Mouse (Mus musculus) heart, embryonic 15.5 days (tissue): ENCODE measurements around the gene Abca3. TPM values are rescaled to one million over a fixed set of nuclear protein-coding genes. Genes with fewer than 3 reads are reported as not detected.

ENCODE experiments used
- ATAC-seq: fragments of 200-750 bp; cut with Nextera tagmentation; replicated peaks from 2 replicates; pipeline ENCODE4 v1.8.0; 2017; ENCODE audit warnings: low read depth, moderate TSS enrichment; ENCODE audit not compliant: insufficient number of reproducible peaks, insufficient read depth, low FRiP score
- H3K27ac ChIP-seq: fragments of 300-500 bp; sonication (generic); 2 replicates; pipeline ENCODE4 v1.5.1; 2015; ENCODE audit warnings: mild to moderate bottlenecking, inconsistent platforms
- H3K27me3 ChIP-seq: fragments of 300-500 bp; sonication (generic); 2 replicates; pipeline ENCODE4 v1.6.1; 2015; ENCODE audit warnings: inconsistent platforms
- H3K36me3 ChIP-seq: fragments of 300-500 bp; sonication (generic); 2 replicates; pipeline ENCODE4 v1.6.1; 2015; ENCODE audit warnings: mild to moderate bottlenecking, inconsistent platforms
- H3K4me1 ChIP-seq: fragments of 300-500 bp; sonication (generic); replicated peaks from 2 replicates; pipeline ENCODE4 v1.6.1; 2015; ENCODE audit warnings: inconsistent platforms
- H3K4me2 ChIP-seq: fragments of 300-500 bp; sonication (generic); 2 replicates; pipeline ENCODE4 v1.6.1; 2015; ENCODE audit warnings: inconsistent platforms, mild to moderate bottlenecking, moderate library complexity
- H3K4me3 ChIP-seq: fragments of 300-500 bp; sonication (generic); 2 replicates; pipeline ENCODE4 v1.5.1; 2015; ENCODE audit warnings: mild to moderate bottlenecking, inconsistent platforms
- H3K9ac ChIP-seq: fragments of 300-500 bp; sonication (generic); 2 replicates; pipeline ENCODE4 v1.6.1; 2015; ENCODE audit warnings: mild to moderate bottlenecking, inconsistent platforms
- H3K9me3 ChIP-seq: fragments of 300-500 bp; sonication (generic); replicated peaks from 2 replicates; pipeline ENCODE4 v1.6.1; 2016; ENCODE audit warnings: inconsistent platforms
- WGBS: fragments of 180-500 bp; shearing (Covaris S2); methylation state at CpG from one replicate; pipeline ENCODE4 v1.1.7; 2015; ENCODE audit warnings: mixed read lengths; 5-methylcytosine and 5-hydroxymethylcytosine counted together
- polyA plus RNA-seq: library from polyadenylated mRNA; unstranded; fragments of >200 nt; fragmentation: Nextera tagmentation; extraction: Ambion mirVana; gene quantifications from 2 replicates; pipeline ENCODE4 v1.2.1, GENCODE M21; 2015

Abca3 gene
- polyA plus RNA-seq, 1 experiment from 2014 or later = 6.0 TPM

DNA sequence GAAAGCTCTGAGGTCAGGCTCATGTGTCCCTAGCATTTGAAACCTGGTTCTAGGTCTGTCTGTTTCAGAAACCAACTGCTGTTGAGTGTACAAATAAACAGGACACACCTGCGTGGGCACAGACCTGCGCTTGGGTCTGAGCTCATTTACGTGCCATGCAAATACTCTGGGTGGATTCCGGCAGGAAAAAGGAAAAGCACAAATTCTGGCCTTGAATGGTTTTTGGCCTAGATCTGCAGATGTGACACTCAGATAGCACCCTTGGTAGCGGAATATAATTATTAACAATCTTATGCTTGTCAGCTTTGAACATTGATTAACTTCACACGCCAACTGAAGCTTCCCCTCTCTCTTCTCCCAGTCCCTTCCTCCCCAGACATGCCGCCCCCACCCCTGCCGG, 3.5 kb downstream of the Abca3 start:
- Histone ChIP-seq H3K9me3 (no peaks in the 10 kb centered on the region), H3K36me3 (no peaks in the 10 kb centered on the region), H3K4me3 (no peak overlapping the region), H3K4me1 (peaks cover 16% of the 10 kb centered on the region), H3K4me2 (no peak overlapping the region), H3K27ac (no peak overlapping the region), H3K9ac (no peak overlapping the region), H3K27me3 (peaks cover 14% of the 10 kb centered on the region)
- WGBS = 81% methylated on average over 8 of the region's 8 CpGs
- no peak for ATAC-seq

DNA sequence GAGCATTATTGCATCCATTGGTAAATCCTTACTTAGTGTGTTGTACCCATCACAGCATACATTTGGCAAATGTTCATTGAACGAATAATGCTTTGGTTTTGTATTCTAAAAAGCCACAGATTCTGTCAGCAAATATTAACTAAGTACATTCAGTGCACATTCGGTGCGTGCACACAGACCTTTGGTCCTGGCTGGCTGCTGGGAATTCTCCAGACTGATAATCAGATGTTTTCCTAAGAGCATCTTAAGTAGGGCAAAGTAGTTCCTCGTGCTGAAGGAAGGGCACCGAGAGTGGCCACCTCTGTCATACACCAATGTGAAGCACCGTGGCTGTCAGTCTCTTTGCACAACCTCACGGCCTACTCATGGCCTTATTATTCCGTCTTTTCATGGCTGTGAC, 7.3 kb downstream of the Abca3 start:
- Histone ChIP-seq H3K36me3 (no peaks in the 10 kb centered on the region), H3K4me3 (no peak overlapping the region), H3K9ac (no peak overlapping the region), H3K4me2 (no peak overlapping the region), H3K4me1 (no peaks in the 10 kb centered on the region), H3K27me3 (no peaks in the 10 kb centered on the region), H3K27ac (no peak overlapping the region), H3K9me3 (no peaks in the 10 kb centered on the region)
- ATAC-seq = no peak
- 72% methylated on average over 8 of the region's 8 CpGs for WGBS

DNA sequence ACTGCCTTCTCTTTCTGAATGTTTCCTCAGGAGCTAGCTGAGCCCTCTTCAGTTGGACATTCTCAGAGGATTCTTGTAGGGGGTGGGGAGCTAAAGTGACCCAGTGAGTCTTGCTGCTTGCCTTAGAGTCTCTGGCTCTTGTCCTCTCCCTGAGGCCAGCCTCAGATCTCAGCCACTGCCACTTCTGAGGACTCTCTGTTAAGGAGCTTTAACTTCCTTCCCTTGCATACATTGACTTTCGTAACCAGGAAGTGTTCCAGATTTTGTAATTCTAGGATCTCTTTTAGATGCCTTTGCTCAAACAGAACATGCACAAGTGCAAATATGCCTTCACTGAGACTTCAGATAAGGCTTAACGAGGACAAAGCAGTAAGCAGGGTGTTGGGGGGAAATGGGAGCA, 8.2 kb downstream of the Abca3 start:
- H3K27ac ChIP-seq = no peak overlapping the region
- no peak overlapping the region for H3K4me3 ChIP-seq
- no peaks in the 10 kb centered on the region for H3K4me1 ChIP-seq
- WGBS = 57% methylated on average over 2 of the region's 2 CpGs
- no peaks in the 10 kb centered on the region for H3K27me3 ChIP-seq
- H3K9ac ChIP-seq = no peak overlapping the region
- no peak for ATAC-seq
- H3K9me3 ChIP-seq = no peaks in the 10 kb centered on the region
- H3K36me3 ChIP-seq = no peaks in the 10 kb centered on the region
- no peak overlapping the region for H3K4me2 ChIP-seq

DNA sequence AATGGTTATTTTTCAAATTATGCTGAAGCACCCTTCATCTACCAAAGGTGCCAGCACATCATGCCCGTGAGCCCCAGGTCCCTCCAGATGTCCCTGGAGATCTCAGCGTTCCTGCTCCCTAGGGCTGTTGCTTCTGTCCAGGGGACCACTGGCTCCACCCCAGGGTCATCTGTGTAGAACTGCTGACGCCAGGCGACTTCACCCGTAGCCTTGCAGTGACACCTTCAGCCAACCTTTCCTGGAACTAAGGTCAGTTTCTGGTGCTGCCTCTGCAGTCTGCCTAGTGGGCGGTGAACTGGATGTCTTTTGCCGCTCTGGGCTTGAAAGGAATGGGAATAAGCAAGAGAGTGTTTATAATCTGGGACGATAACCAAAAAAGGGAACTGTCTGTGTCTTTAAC, 9.1 kb downstream of the Abca3 start:
- Histone ChIP-seq H3K27me3 (no peaks in the 10 kb centered on the region), H3K36me3 (no peaks in the 10 kb centered on the region), H3K9me3 (no peaks in the 10 kb centered on the region), H3K4me3 (no peak overlapping the region), H3K27ac (no peak overlapping the region), H3K9ac (no peak overlapping the region), H3K4me1 (no peaks in the 10 kb centered on the region), H3K4me2 (no peak overlapping the region)
- 76% methylated on average over 8 of the region's 8 CpGs for WGBS
- ATAC-seq = no peak

DNA sequence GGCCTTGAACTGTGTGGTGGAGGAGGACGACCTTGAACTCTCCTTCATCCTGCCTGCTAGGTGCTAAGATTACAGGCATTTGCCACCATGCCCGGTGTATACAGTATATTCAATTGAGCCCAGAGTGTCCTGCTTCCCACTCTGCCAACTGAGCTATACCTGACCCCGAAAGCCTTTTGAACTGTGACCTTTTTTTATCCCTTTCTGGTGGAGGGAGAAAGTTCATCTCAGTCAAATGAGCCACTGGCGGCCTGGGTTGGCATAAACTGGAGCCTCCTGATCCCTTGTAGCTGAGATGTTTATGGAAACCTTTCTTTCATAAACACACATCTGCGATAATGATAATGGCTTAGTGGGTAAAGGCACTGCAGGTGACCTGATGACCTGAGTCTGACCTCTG, 9.5 kb downstream of the Abca3 start:
- H3K4me2 ChIP-seq = no peak overlapping the region
- H3K4me1 ChIP-seq = no peaks in the 10 kb centered on the region
- no peak overlapping the region for H3K4me3 ChIP-seq
- H3K9me3 ChIP-seq = no peaks in the 10 kb centered on the region
- H3K27me3 ChIP-seq = no peaks in the 10 kb centered on the region
- no peak for ATAC-seq
- no peaks in the 10 kb centered on the region for H3K36me3 ChIP-seq
- 78% methylated on average over 5 of the region's 5 CpGs for WGBS
- H3K27ac ChIP-seq = no peak overlapping the region
- no peak overlapping the region for H3K9ac ChIP-seq

DNA sequence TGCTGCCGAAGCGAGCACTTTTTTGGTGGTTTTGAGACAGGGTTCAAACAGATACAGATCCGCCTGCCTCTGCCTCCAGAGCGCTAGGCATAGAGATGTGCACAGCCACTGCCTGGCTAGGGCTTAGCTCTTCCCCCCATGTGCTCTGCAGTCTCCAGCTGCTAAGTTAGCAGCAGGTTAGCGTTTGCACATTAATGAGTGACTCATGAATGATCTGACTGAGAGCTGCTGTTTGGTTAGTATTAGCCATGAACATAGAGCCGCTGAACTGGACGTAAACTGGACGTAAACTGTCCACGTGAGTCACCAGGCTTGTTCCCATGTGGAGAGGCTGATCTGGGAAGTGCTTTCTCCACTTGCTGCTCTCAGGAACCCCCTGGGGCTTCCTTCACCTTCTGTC, 10.8 kb downstream of the Abca3 start:
- Histone ChIP-seq H3K36me3 (peaks cover 8% of the 10 kb centered on the region; the same call in 1 of the 2 replicates), H3K27ac (no peak overlapping the region), H3K4me1 (no peaks in the 10 kb centered on the region), H3K27me3 (no peaks in the 10 kb centered on the region), H3K9me3 (no peaks in the 10 kb centered on the region), H3K4me3 (no peak overlapping the region), H3K9ac (no peak overlapping the region), H3K4me2 (no peak overlapping the region)
- WGBS = 80% methylated on average over 9 of the region's 9 CpGs
- no peak for ATAC-seq

DNA sequence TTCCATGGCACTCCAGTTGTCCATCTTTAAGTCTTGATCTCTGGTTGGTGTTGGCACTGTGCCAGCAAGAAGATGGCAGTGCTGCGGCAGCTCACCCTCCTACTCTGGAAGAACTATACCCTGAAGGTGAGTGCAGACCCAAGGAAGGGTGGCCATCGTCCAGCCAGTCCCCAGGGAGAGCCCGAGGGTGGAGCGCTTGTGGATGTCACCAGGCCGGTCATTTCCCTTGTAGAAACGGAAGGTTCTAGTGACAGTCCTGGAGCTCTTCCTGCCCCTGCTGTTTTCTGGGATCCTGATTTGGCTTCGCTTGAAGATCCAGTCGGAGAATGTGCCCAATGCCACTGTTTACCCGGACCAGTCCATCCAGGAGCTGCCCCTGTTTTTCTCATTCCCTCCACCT, 12.7 kb downstream of the Abca3 start:
- Histone ChIP-seq H3K36me3 (peaks cover 10% of the 10 kb centered on the region; the same call in 1 of the 2 replicates), H3K9me3 (no peaks in the 10 kb centered on the region), H3K4me1 (no peaks in the 10 kb centered on the region), H3K27ac (no peak overlapping the region), H3K4me2 (no peak overlapping the region), H3K27me3 (no peaks in the 10 kb centered on the region), H3K9ac (no peak overlapping the region), H3K4me3 (no peak overlapping the region)
- WGBS = 86% methylated on average over 9 of the region's 9 CpGs
- ATAC-seq = no peak

DNA sequence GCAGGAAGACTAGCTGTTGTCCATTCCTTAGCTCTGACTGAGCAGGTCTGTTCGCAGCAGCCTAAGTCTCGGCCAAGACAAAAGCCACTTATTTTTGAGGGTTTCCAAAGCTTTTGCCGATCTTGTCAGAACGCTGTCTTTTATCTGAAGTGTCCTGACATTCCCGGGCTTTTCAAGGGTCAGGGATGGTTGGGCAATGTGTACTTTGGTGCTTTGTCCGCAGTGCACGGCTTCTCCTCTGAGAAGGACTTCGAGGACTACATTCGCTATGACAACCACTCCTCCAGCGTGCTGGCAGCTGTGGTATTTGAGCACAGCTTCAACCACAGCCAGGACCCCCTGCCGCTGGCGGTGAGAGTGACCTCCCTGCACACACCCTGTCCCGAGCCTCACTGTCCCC, 14.1 kb downstream of the Abca3 start:
- Histone ChIP-seq H3K4me2 (no peak overlapping the region), H3K4me3 (no peak overlapping the region), H3K36me3 (peaks cover 10% of the 10 kb centered on the region; the same call in 1 of the 2 replicates), H3K9ac (no peak overlapping the region), H3K27me3 (no peaks in the 10 kb centered on the region), H3K4me1 (no peaks in the 10 kb centered on the region), H3K27ac (no peak overlapping the region), H3K9me3 (no peaks in the 10 kb centered on the region)
- WGBS = 53% methylated on average over 13 of the region's 13 CpGs
- ATAC-seq = no peak

DNA sequence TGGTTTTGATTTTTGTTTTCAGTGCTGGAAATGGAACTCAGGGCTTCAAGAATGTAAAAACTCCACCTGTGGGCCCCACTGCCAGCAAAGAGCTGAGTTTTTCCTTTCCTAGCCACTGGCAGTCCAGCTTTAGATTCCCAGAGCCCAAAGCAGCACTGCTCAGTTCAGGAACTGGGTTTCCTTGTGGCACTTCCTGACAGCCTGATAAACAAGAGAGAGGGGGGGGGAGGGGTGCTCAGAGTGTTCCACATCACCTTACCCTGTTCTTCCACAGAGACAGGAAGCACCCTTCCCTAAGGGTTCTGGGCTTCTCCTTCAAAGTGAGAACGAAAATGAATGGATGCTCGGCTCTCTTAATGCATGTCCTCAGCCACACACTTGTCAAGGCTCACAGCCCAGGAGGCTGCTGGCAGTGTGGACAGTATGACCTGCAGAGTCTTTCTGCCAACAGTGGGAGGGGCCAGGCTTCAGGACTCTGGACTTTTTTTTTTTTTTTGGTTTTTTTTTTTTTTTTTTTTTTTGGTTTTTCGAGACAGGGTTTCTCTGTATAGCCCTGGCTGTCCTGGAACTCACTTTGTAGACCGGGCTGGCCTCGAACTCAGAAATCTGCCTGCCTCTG, 23.5 kb downstream of the Abca3 start:
- 61% methylated on average over 5 of the region's 5 CpGs for WGBS
- H3K9ac ChIP-seq = no peak overlapping the region
- no peak for ATAC-seq
- H3K4me2 ChIP-seq = no peak overlapping the region
- 0 out of 2 replicates have a peak, but pooled peaks cover 2% of the 10 kb centered on the region for H3K4me1 ChIP-seq
- no peaks in the 10 kb centered on the region for H3K9me3 ChIP-seq
- no peak overlapping the region for H3K27ac ChIP-seq
- H3K27me3 ChIP-seq = no peaks in the 10 kb centered on the region
- H3K36me3 ChIP-seq = peaks cover 11% of the 10 kb centered on the region
- no peak overlapping the region for H3K4me3 ChIP-seq

DNA sequence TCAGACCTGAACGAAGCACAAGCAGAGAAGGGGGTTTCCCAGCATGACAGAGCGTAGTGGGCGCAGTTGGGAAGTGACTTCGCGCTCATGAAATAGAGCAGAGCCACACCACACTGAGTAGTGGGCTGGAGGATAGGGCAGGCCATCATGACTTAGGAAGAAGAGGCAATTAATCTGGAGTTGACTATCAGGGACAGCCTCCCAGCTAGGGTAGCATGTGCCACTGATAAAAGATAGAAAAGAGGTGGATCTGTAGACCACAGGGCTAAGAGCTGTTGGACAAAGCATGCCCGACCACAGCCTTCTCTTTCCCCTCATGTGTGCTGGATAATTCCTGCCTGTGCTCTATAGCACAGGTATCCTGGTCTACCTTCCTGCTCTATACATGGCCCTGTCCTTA, 24.1 kb downstream of the Abca3 start:
- 81% methylated on average over 6 of the region's 6 CpGs for WGBS
- H3K9me3 ChIP-seq = no peaks in the 10 kb centered on the region
- no peak overlapping the region for H3K27ac ChIP-seq
- peaks cover 11% of the 10 kb centered on the region for H3K36me3 ChIP-seq
- H3K27me3 ChIP-seq = no peaks in the 10 kb centered on the region
- no peak overlapping the region for H3K4me3 ChIP-seq
- H3K4me2 ChIP-seq = no peak overlapping the region
- 0 out of 2 replicates have a peak, but pooled peaks cover 2% of the 10 kb centered on the region for H3K4me1 ChIP-seq
- no peak for ATAC-seq
- H3K9ac ChIP-seq = no peak overlapping the region

DNA sequence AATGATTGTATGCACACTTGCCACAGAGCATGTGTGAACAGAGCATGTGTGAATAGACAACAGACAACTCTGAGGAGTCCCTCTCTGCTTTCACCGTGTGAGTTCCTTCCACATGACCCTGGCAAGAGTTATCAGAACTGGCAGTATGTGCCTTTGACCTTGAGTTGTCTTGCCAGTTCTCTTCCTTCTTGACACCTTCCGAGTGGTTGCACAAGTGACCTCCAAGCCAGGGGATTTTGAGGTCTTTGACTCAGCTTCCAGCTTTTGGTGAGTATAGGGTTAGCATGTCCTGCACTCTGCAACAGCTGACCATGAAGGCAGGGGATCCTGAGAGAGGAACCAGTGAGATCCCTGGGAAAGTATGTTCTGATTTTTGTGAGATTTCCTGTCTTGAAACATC, 26.7 kb downstream of the Abca3 start:
- 68% methylated on average over 2 of the region's 2 CpGs for WGBS
- Histone ChIP-seq H3K27ac (no peak overlapping the region), H3K9me3 (no peaks in the 10 kb centered on the region), H3K36me3 (peaks cover 11% of the 10 kb centered on the region), H3K27me3 (no peaks in the 10 kb centered on the region), H3K9ac (no peak overlapping the region), H3K4me1 (0 out of 2 replicates have a peak, but pooled peaks cover 2% of the 10 kb centered on the region), H3K4me3 (no peak overlapping the region), H3K4me2 (no peak overlapping the region)
- ATAC-seq = no peak

DNA sequence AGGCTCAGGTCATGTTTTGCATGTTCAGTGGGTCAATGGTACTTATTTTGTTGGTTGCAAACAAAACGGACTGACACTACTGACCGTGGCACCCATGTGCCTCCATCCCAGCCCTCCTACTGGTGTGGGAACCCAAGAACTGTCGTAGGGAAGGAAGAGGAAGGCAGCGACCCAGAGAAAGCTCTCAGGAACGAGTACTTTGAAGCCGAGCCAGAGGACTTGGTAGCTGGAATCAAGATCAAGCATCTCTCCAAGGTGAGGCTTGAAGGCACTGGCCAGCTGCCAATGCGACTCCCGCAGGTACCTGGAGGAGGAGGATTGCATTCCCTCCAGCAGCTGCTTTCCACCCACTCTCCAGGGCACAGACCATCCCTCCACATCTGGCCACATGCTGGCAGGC, 32.0 kb downstream of the Abca3 start:
- no peaks in the 10 kb centered on the region; the same call in 1 of the 2 replicates for H3K4me1 ChIP-seq
- no peak overlapping the region for H3K4me2 ChIP-seq
- no peak overlapping the region for H3K9ac ChIP-seq
- ATAC-seq = no peak
- no peak overlapping the region for H3K4me3 ChIP-seq
- peaks cover 16% of the 10 kb centered on the region; the same call in 1 of the 2 replicates for H3K36me3 ChIP-seq
- WGBS = 78% methylated on average over 8 of the region's 8 CpGs
- no peaks in the 10 kb centered on the region for H3K27me3 ChIP-seq
- H3K27ac ChIP-seq = no peak overlapping the region
- H3K9me3 ChIP-seq = no peaks in the 10 kb centered on the region
